Mouse (Mus musculus) central nervous system, embryonic 18 days (tissue): ENCODE data around the gene Fam177a. TPM values are rescaled to one million over a fixed set of nuclear protein-coding genes. Genes with fewer than 3 reads are reported as not detected.

Experiments used
- polyA plus RNA-seq: library from polyadenylated mRNA; depleted of rRNA; stranded (reverse); fragments of >200 nt; gene quantifications from 2 replicates; pipeline ENCODE4 v1.2.3, GENCODE M21; 2012; rRNA removed

Fam177a gene
- polyA plus RNA-seq = 36.9 and 37.1 TPM in 2 replicates

DNA sequence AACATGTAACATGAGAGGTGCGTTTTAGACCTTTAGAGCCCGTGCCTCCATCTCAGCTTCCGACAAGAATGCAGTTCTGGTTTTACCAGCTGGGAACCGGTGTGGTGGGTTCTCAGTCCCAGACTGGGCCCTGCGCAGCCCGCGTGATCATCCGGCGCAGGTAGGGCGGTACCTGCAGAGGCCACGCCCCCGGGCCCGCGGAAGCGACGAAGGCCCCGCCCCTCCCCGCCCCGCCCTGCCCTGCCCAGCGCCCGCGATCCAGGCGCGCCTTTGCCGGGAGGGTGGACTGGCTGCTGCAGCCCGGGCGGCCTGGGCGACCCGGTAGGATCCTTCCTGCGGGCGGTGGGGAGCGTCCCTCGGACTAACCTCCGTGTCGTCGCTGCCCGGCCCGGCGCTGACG is at the start of gene Fam177a:
Fam177a (plus strand) TSS at position 228 of the 400 bp plus-strand sequence.

GRCm38 (mm10) chr12:55079726-55080600 is 44.3 kb upstream of the Fam177a start, which contains the start of the genes 2700097O09Rik and Srp54a:
2700097O09Rik (minus strand) TSS chr12:55080110.
Srp54a (plus strand) TSS chr12:55080262.

GRCm38 (mm10) chr12:55154559-55155448 is 30.5 kb downstream of the Fam177a start, which contains the start of gene Srp54b:
Srp54b (plus strand) TSS chr12:55155104.

Other genes starting within 250 kb of the Fam177a start
- gene Gm20403, start 137.9 kb upstream of the Fam177a start, polyA plus RNA-seq = not detected in 2 replicates
- 3.2 and 3.6 TPM in 2 replicates for gene Baz1a, start 110.1 kb upstream of the Fam177a start, polyA plus RNA-seq
- 27.6 and 29.4 TPM in 2 replicates for gene 2700097O09Rik, start 44.4 kb upstream of the Fam177a start, polyA plus RNA-seq
- 58.3 and 69.1 TPM in 2 replicates for gene Srp54a, start 44.2 kb upstream of the Fam177a start, polyA plus RNA-seq
- gene Srp54b, start 30.6 kb downstream of the Fam177a start, polyA plus RNA-seq = 39.5 and 41.4 TPM in 2 replicates
- gene 1700047I17Rik2, start 75.1 kb downstream of the Fam177a start, polyA plus RNA-seq = not detected in 2 replicates
- 52.8 and 56.9 TPM in 2 replicates for gene Srp54c, start 105.7 kb downstream of the Fam177a start, polyA plus RNA-seq
- gene 1110008L16Rik, start 175.1 kb downstream of the Fam177a start, polyA plus RNA-seq = 8.0 and 9.0 TPM in 2 replicates
- 17.6 and 19.3 TPM in 2 replicates for gene Ppp2r3c, start 178.5 kb downstream of the Fam177a start, polyA plus RNA-seq